Comparison of ENCODE assay signal across 9 mouse cellular contexts in the genomic region with DNA sequence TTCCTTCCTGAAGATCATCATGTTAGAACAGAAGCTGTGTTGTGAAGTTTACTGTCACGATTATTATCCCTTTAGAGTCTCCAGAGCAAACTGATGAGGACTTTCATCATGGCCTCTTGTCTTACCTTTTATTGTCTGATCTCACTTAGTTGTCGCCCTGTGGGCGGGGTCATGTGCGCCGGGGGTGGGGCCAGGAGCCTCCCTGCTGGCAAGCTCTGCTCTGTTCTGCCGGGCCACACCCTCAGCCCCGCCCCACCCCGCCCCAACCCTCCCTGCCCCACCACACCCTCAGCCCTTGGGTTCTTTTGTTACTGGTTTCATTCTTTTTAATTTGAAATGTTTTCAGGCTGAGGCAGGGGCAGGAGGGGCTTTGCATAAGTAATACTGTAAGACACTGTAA. TPM values are rescaled to one million over a fixed set of nuclear protein-coding genes. Genes with fewer than 3 reads are reported as not detected.
DNase-seq lines count a peak whose midpoint lies in the region; ATAC-seq and TF ChIP-seq lines count a peak whose summit lies in the region.
"Had no signal": no experiment of that assay in that cellular context is flagged by ENCODE, and none has a peak within 500 bp of the region (broad histone marks: within the 10 kb centered on the region; RNA-seq: fewer than 3 reads in every experiment).

No protein-coding gene starts in this region.

- TF ChIP-seq CTCF in layer of hippocampus, adult 2 months (conservative IDR thresholded peaks at IDR 0.05), result no peak

- no peak overlapping the region for H3K4me3 ChIP-seq in layer of hippocampus, adult 2 months

- no peak overlapping the region for H3K27ac ChIP-seq in layer of hippocampus, adult 2 months

- peak; percentile 88 for ATAC-seq in megakaryocyte progenitor cell, adult 5-6 weeks (replicated peaks; ENCODE audit: poor library complexity)
- ATAC-seq in cerebellum, adult (ENCODE audit: insufficient number of reproducible peaks, low FRiP score, low TSS enrichment), result no peak
- ATAC-seq: midbrain, embryonic 16.5 days had no signal

- DNase-seq in lung, postnatal 10 days, result peak; percentile 51
- no peak for DNase-seq in lung, postnatal 14 days
- DNase-seq in ES-CJ7 (ENCODE audit: low read depth, low spot score), result peak; percentile 88
- peak; percentile 45 for DNase-seq in embryo, embryonic 9.5 days (ENCODE audit: extremely low spot score)
- DNase-seq in layer of hippocampus, adult 2 months (ENCODE audit: low spot score in 2 of 2), result no peak

RNA-seq across cellular contexts. Expression of a gene that starts 22.2 kb away (rescaled TPM):
- 61.6 and 65.6 TPM in 2 replicates for total RNA-seq in megakaryocyte progenitor cell, adult 5-6 weeks (2015)
- total RNA-seq in megakaryocyte progenitor cell, adult 5-6 weeks (2017), result 35.0 and 36.2 TPM in 2 replicates
- total RNA-seq in layer of hippocampus, adult 2 months (2021), result 100 to 1,000 TPM; 136 to 154 TPM

RNA-seq across cellular contexts. Expression of a gene that starts 25.7 kb away (rescaled TPM):
- 84.7 and 88.9 TPM in 2 replicates for total RNA-seq in megakaryocyte progenitor cell, adult 5-6 weeks (2015)
- 73.6 and 81.1 TPM in 2 replicates for total RNA-seq in megakaryocyte progenitor cell, adult 5-6 weeks (2017)
- 10 to 100 TPM; 45.7 to 47.5 TPM for total RNA-seq in layer of hippocampus, adult 2 months (2021)

RNA-seq across cellular contexts. Expression of a gene that starts 26.6 kb away (rescaled TPM):
- 264 and 290 TPM in 2 replicates for total RNA-seq in megakaryocyte progenitor cell, adult 5-6 weeks (2015)
- 298 and 323 TPM in 2 replicates for total RNA-seq in megakaryocyte progenitor cell, adult 5-6 weeks (2017)
- 10 to 100 TPM; 39.6 to 48.8 TPM for total RNA-seq in layer of hippocampus, adult 2 months (2021)

RNA-seq across cellular contexts. Expression of a gene that starts 52.4 kb away (rescaled TPM):
- 0.07 and 0.17 TPM in 2 replicates for total RNA-seq in megakaryocyte progenitor cell, adult 5-6 weeks (2015)
- 0.08 TPM in 1 of 2 replicates, not detected in the other for total RNA-seq in megakaryocyte progenitor cell, adult 5-6 weeks (2017)
- not detected for total RNA-seq in layer of hippocampus, adult 2 months (2021)
- total RNA-seq: liver, adult 2 months had no signal

RNA-seq across cellular contexts. Expression of a gene that starts 57.4 kb away (rescaled TPM):
- total RNA-seq in megakaryocyte progenitor cell, adult 5-6 weeks (2015), result not detected in 2 replicates
- not detected in 2 replicates for total RNA-seq in megakaryocyte progenitor cell, adult 5-6 weeks (2017)
- under 1 TPM; 0.51 to 0.59 TPM for total RNA-seq in layer of hippocampus, adult 2 months (2021)
- total RNA-seq: liver, adult 2 months had no signal

Comparison
In these comparisons a context has a peak if more than half of its experiments do, and no peak if none do; other contexts are left out.
1. DNase-seq: peak in lung, postnatal 10 days (single experiment), ES-CJ7 (single experiment) and embryo, embryonic 9.5 days (single experiment); none in lung, postnatal 14 days (single experiment) and layer of hippocampus, adult 2 months (0 of 2).
2. RNA of a gene that starts 26.6 kb away (total RNA-seq): 264 to 323 TPM in megakaryocyte progenitor cell, adult 5-6 weeks; 39.6 to 48.8 TPM in layer of hippocampus, adult 2 months; every median in the first group is over 4 times any median in the second.